Mouse (Mus musculus) MEL (cell line): ENCODE results near the gene Inafm2. TPM values are rescaled to one million over a fixed set of nuclear protein-coding genes. Genes with fewer than 3 reads are reported as not detected.

Source experiments
- DNase-seq: peaks from one replicate; pipeline ENCODE4 v3.0.0; 2011; ENCODE audit warnings: low read depth, low spot score
- H3K27ac ChIP-seq: 2 replicates; pipeline ENCODE4 v1.5.1; 2012; ENCODE audit warnings: low read depth, mild to moderate bottlenecking, control low read depth, low read length, moderate library complexity; ENCODE audit not compliant: control insufficient read depth
- H3K27me3 ChIP-seq, 2 experiments: fragments of 150-350 bp in 1 of 2; sonication (generic) in 1 of 2; 2 replicates each; pipeline ENCODE4 v1.6.1; 2012; ENCODE audit warnings: low read length in 2 of 2, mild to moderate bottlenecking in 2 of 2, improper control_type of control experiment in 1 of 2, moderate library complexity in 1 of 2; ENCODE audit not compliant: insufficient read depth in 2 of 2, control insufficient read depth in 1 of 2
- H3K36me3 ChIP-seq, 2 experiments: 2 replicates each; pipeline ENCODE4 v1.6.1; 2012 to 2014; ENCODE audit warnings: low read length in 2 of 2, improper control_type of control experiment in 1 of 2, inconsistent platforms in 1 of 2, mild to moderate bottlenecking in 1 of 2; ENCODE audit not compliant: insufficient read depth in 2 of 2, control insufficient read depth in 1 of 2
- H3K4me1 ChIP-seq, 2 experiments: fragments of 150-350 bp in 1 of 2; sonication (generic) in 1 of 2; 2 replicates each; pipeline ENCODE4 v1.6.1; 2012; ENCODE audit warnings: low read length in 2 of 2, improper control_type of control experiment in 1 of 2, mild to moderate bottlenecking in 1 of 2; ENCODE audit not compliant: insufficient read depth in 2 of 2, control insufficient read depth in 1 of 2
- H3K4me3 ChIP-seq, 2 experiments: fragments of 150-350 bp in 1 of 2; sonication (generic) in 1 of 2; 2 replicates each; pipeline ENCODE4 v1.5.1; 2012; ENCODE audit warnings: low read depth in 2 of 2, low read length in 2 of 2, mild to moderate bottlenecking in 2 of 2, moderate library complexity in 2 of 2, control low read depth in 1 of 2, improper control_type of control experiment in 1 of 2; ENCODE audit not compliant: control insufficient read depth in 1 of 2, insufficient read depth in 1 of 2
- H3K79me2 ChIP-seq: 2 replicates; pipeline ENCODE4 v1.6.1; 2012; ENCODE audit warnings: mild to moderate bottlenecking, low read length, moderate library complexity; ENCODE audit not compliant: control insufficient read depth, poor library complexity, insufficient read depth
- H3K9ac ChIP-seq: 2 replicates; pipeline ENCODE4 v1.6.1; 2012; ENCODE audit warnings: low read depth, mild to moderate bottlenecking, control low read depth, low read length, moderate library complexity; ENCODE audit not compliant: control insufficient read depth, poor library complexity, severe bottlenecking
- H3K9me3 ChIP-seq: fragments of 150-350 bp; sonication (generic); replicated peaks from 2 replicates; pipeline ENCODE4 v1.6.1; 2012; ENCODE audit warnings: mild to moderate bottlenecking, low read length, improper control_type of control experiment, moderate library complexity; ENCODE audit not compliant: insufficient read depth
- BHLHE40 ChIP-seq: IDR thresholded peaks from 2 replicates; pipeline ENCODE4 v1.6.1; 2012; ENCODE audit warnings: low read depth, mild to moderate bottlenecking, inconsistent platforms, low read length, improper control_type of control experiment, borderline replicate concordance
- CHD1 ChIP-seq: IDR thresholded peaks from 2 replicates; pipeline ENCODE4 v1.6.1; 2012; ENCODE audit warnings: low read depth, mild to moderate bottlenecking, inconsistent platforms, low read length, improper control_type of control experiment
- CTCF ChIP-seq, 3 experiments: IDR thresholded peaks in 2 of 3; conservative IDR thresholded peaks in 1 of 3; 2 replicates each; pipeline ENCODE4 v1.5.1; 2011 to 2012; ENCODE audit warnings: low read length in 3 of 3, low read depth in 2 of 3, mild to moderate bottlenecking in 2 of 3, improper control_type of control experiment in 1 of 3, inconsistent platforms in 1 of 3, mixed read lengths in 1 of 3, moderate library complexity in 1 of 3; ENCODE audit not compliant: control insufficient read depth in 1 of 3, insufficient read depth in 1 of 3, poor library complexity in 1 of 3, severe bottlenecking in 1 of 3
- E2F4 ChIP-seq: IDR thresholded peaks from 2 replicates; pipeline ENCODE4 v1.6.1; 2011; ENCODE audit warnings: low read depth, low read length, improper control_type of control experiment, borderline replicate concordance
- ELF1 ChIP-seq: IDR thresholded peaks from 2 replicates; pipeline ENCODE4 v1.6.1; 2014; ENCODE audit warnings: low read depth, mild to moderate bottlenecking, inconsistent platforms, low read length, improper control_type of control experiment, moderate library complexity
- EP300 ChIP-seq, 2 experiments: IDR thresholded peaks; 2 replicates each; pipeline ENCODE4 v1.6.1; 2011; ENCODE audit warnings: improper control_type of control experiment in 2 of 2, low read length in 2 of 2, low read depth in 1 of 2, mild to moderate bottlenecking in 1 of 2
- GABPA ChIP-seq: IDR thresholded peaks from 2 replicates; pipeline ENCODE4 v1.6.1; 2012; ENCODE audit warnings: low read depth, mild to moderate bottlenecking, inconsistent platforms, low read length, improper control_type of control experiment, moderate library complexity
- HCFC1 ChIP-seq: IDR thresholded peaks from 2 replicates; pipeline ENCODE4 v1.6.1; 2012; ENCODE audit warnings: low read depth, mild to moderate bottlenecking, inconsistent platforms, low read length, improper control_type of control experiment, moderate library complexity
- JUND ChIP-seq: IDR thresholded peaks from 2 replicates; pipeline ENCODE4 v1.6.1; 2011; ENCODE audit warnings: low read depth, mild to moderate bottlenecking, improper control_type of control experiment, low read length
- KAT2A ChIP-seq: conservative IDR thresholded peaks from 2 replicates; pipeline ENCODE4 v1.6.1; 2012; ENCODE audit warnings: low read depth, low read length, improper control_type of control experiment, inconsistent platforms
- MAFK ChIP-seq: IDR thresholded peaks from 2 replicates; pipeline ENCODE4 v1.6.1; 2011; ENCODE audit warnings: low read depth, mild to moderate bottlenecking, low read length, improper control_type of control experiment, borderline replicate concordance
- MAX ChIP-seq: IDR thresholded peaks from 2 replicates; pipeline ENCODE4 v1.6.1; 2011; ENCODE audit warnings: low read length, improper control_type of control experiment
- MAZ ChIP-seq: IDR thresholded peaks from 2 replicates; pipeline ENCODE4 v1.6.1; 2012; ENCODE audit warnings: low read depth, mild to moderate bottlenecking, inconsistent platforms, low read length, improper control_type of control experiment
- MEF2A ChIP-seq: IDR thresholded peaks from 2 replicates; pipeline ENCODE4 v1.6.1; 2014; ENCODE audit warnings: low read depth, mild to moderate bottlenecking, inconsistent platforms, low read length, improper control_type of control experiment; ENCODE audit not compliant: poor library complexity, insufficient replicate concordance, severe bottlenecking; ENCODE audit errors: extremely low read depth
- MXI1 ChIP-seq: IDR thresholded peaks from 2 replicates; pipeline ENCODE4 v1.6.1; 2011; ENCODE audit warnings: mild to moderate bottlenecking, low read depth, low read length, improper control_type of control experiment
- MYB ChIP-seq: IDR thresholded peaks from 2 replicates; pipeline ENCODE4 v1.6.1; 2011; ENCODE audit warnings: mild to moderate bottlenecking, low read depth, low read length, improper control_type of control experiment
- NELFE ChIP-seq: IDR thresholded peaks from 2 replicates; pipeline ENCODE4 v1.6.1; 2011; ENCODE audit warnings: low read depth, low read length, improper control_type of control experiment
- NRF1 ChIP-seq: IDR thresholded peaks from 2 replicates; pipeline ENCODE4 v1.6.1; 2014; ENCODE audit warnings: low read depth, mild to moderate bottlenecking, inconsistent platforms, low read length, improper control_type of control experiment, moderate library complexity; ENCODE audit not compliant: poor library complexity, insufficient read depth, severe bottlenecking
- POLR2A ChIP-seq, 2 experiments: IDR thresholded peaks; 2 replicates each; pipeline ENCODE4 v1.6.1; 2011 to 2012; ENCODE audit warnings: low read length in 2 of 2, mild to moderate bottlenecking in 2 of 2, control low read depth in 1 of 2, improper control_type of control experiment in 1 of 2, low read depth in 1 of 2, moderate library complexity in 1 of 2; ENCODE audit not compliant: control insufficient read depth in 1 of 2, insufficient read depth in 1 of 2, poor library complexity in 1 of 2
- POLR2AphosphoS2 ChIP-seq: IDR thresholded peaks from 2 replicates; pipeline ENCODE4 v1.6.1; 2011; ENCODE audit warnings: low read length, improper control_type of control experiment
- POLR2AphosphoS5 ChIP-seq: IDR thresholded peaks from 2 replicates; pipeline ENCODE4 v1.6.1; 2012; ENCODE audit warnings: low read depth, borderline replicate concordance, mild to moderate bottlenecking, inconsistent platforms, low read length, moderate library complexity, mixed read lengths
- RAD21 ChIP-seq: IDR thresholded peaks from 2 replicates; pipeline ENCODE4 v1.6.1; 2011; ENCODE audit warnings: mild to moderate bottlenecking, low read depth, low read length, improper control_type of control experiment
- RCOR1 ChIP-seq: IDR thresholded peaks from 2 replicates; pipeline ENCODE4 v1.6.1; 2012; ENCODE audit warnings: low read depth, mild to moderate bottlenecking, inconsistent platforms, low read length, improper control_type of control experiment
- SIN3A ChIP-seq: IDR thresholded peaks from 2 replicates; pipeline ENCODE4 v1.6.1; 2012; ENCODE audit warnings: low read length, improper control_type of control experiment, inconsistent platforms
- SMC3 ChIP-seq: IDR thresholded peaks from 2 replicates; pipeline ENCODE4 v1.6.1; 2011; ENCODE audit warnings: low read depth, low read length, improper control_type of control experiment
- TAL1 ChIP-seq: IDR thresholded peaks from 2 replicates; pipeline ENCODE4 v1.6.1; 2012; ENCODE audit warnings: mild to moderate bottlenecking, inconsistent platforms, low read length, moderate library complexity, mixed read lengths
- TBP ChIP-seq: IDR thresholded peaks from 2 replicates; pipeline ENCODE4 v1.8.0; 2011; ENCODE audit warnings: low read depth, low read length, improper control_type of control experiment
- TCF12 ChIP-seq: IDR thresholded peaks from 2 replicates; pipeline ENCODE4 v1.6.1; 2014; ENCODE audit warnings: low read depth, mild to moderate bottlenecking, inconsistent platforms, low read length, improper control_type of control experiment, moderate library complexity
- UBTF ChIP-seq: IDR thresholded peaks from 2 replicates; pipeline ENCODE4 v1.6.1; 2012; ENCODE audit warnings: low read depth, mild to moderate bottlenecking, inconsistent platforms, low read length, improper control_type of control experiment, moderate library complexity, borderline replicate concordance; ENCODE audit not compliant: insufficient read depth
- USF1 ChIP-seq: IDR thresholded peaks from 2 replicates; pipeline ENCODE4 v1.6.1; 2014; ENCODE audit warnings: low read depth, mild to moderate bottlenecking, inconsistent platforms, low read length, improper control_type of control experiment, moderate library complexity
- USF2 ChIP-seq, 2 experiments: IDR thresholded peaks; 2 replicates each; pipeline ENCODE4 v1.6.1; 2011 to 2012; ENCODE audit warnings: improper control_type of control experiment in 2 of 2, low read length in 2 of 2, borderline replicate concordance in 1 of 2, inconsistent platforms in 1 of 2, low read depth in 1 of 2, mild to moderate bottlenecking in 1 of 2; ENCODE audit not compliant: insufficient read depth in 1 of 2
- ZC3H11A ChIP-seq: IDR thresholded peaks from 2 replicates; pipeline ENCODE4 v1.6.1; 2012; ENCODE audit warnings: low read depth, mild to moderate bottlenecking, inconsistent platforms, low read length, improper control_type of control experiment
- ZKSCAN1 ChIP-seq: IDR thresholded peaks from 2 replicates; pipeline ENCODE4 v1.6.1; 2012; ENCODE audit warnings: low read depth, mild to moderate bottlenecking, inconsistent platforms, low read length, improper control_type of control experiment, moderate library complexity
- ZMIZ1 ChIP-seq: IDR thresholded peaks from 2 replicates; pipeline ENCODE4 v1.6.1; 2012; ENCODE audit warnings: low read depth, mild to moderate bottlenecking, inconsistent platforms, low read length, improper control_type of control experiment, moderate library complexity
- ZNF384 ChIP-seq: IDR thresholded peaks from 2 replicates; pipeline ENCODE4 v1.6.1; 2012; ENCODE audit warnings: low read depth, mild to moderate bottlenecking, inconsistent platforms, low read length, improper control_type of control experiment
- polyA plus RNA-seq, 2 experiments: library from polyadenylated mRNA; stranded (reverse) in 1 of 2; unstranded in 1 of 2; fragments of >175 nt in 1 of 2; fragments of >200 nt in 1 of 2; gene quantifications; 2 replicates each; pipeline versions ENCODE4 v1.2.1 to v1.2.4; 2012; ENCODE audit warnings: low replicate concordance in 2 of 2, low read depth in 1 of 2; ENCODE audit not compliant: insufficient read length in 2 of 2, insufficient read depth in 1 of 2, missing spikeins in 1 of 2
- total RNA-seq: library from RNA; depleted of rRNA; stranded (reverse); fragments of 300-350 nt; gene quantifications from 2 replicates; pipeline ENCODE4 v1.2.3, GENCODE M21; 2012

The Inafm2 gene
- total and polyA plus RNA-seq, 3 experiments: 8.6 to 14.5 TPM; not detected in 1

- H3K9me3 ChIP-seq: no peaks in the 10 kb centered on the region
- H3K9ac ChIP-seq: no peak overlapping the region
- H3K36me3 ChIP-seq: peaks cover 0 to 6% of the 10 kb centered on the region in 2 experiments; a peak in 2 of 4 replicates
- no peaks in the 10 kb centered on the region for H3K27me3 ChIP-seq
- H3K79me2 ChIP-seq: peaks cover 3% of the 10 kb centered on the region
- H3K4me1 ChIP-seq: peaks cover 3 to 19% of the 10 kb centered on the region in 2 experiments; a peak in 3 of 4 replicates
- H3K4me3 ChIP-seq: no peak overlapping the region
- H3K27ac ChIP-seq: no peak overlapping the region
- peak; percentile 61 for DNase-seq
- TF ChIP-seq CTCF (IDR thresholded peaks at IDR 0.05 in 2 of 3, conservative IDR thresholded peaks at IDR 0.05 in 1 of 3; ENCODE audit: control insufficient read depth in 1 of 3, insufficient read depth in 1 of 3, low read depth in 2 of 3, low read length in 3 of 3, poor library complexity in 1 of 3, severe bottlenecking in 1 of 3) (peak; percentile 35 to 75 (median 55)), MAFK (no peak), TAL1 (no peak), ZNF384 (no peak), E2F4 (no peak), CHD1 (no peak), POLR2A (IDR thresholded peaks at IDR 0.05; ENCODE audit: control insufficient read depth in 1 of 2, insufficient read depth in 1 of 2, low read depth in 1 of 2, low read length in 2 of 2, poor library complexity in 1 of 2) (no peak), RAD21 (peak; percentile 78), POLR2AphosphoS5 (no peak), SMC3 (peak; percentile 89), KAT2A (no peak), SIN3A (peak; percentile 62), MAX (no peak), BHLHE40 (no peak), USF1 (no peak), NELFE (no peak), ZC3H11A (peak; percentile 86), EP300 (IDR thresholded peaks at IDR 0.05; ENCODE audit: low read depth in 1 of 2, low read length in 2 of 2) (0 out of 4 replicates have a peak, but pooled peaks of 1 of the 2 experiments have one; percentile 19), ZKSCAN1 (no peak), POLR2AphosphoS2 (no peak), UBTF (no peak), TCF12 (no peak), MXI1 (0 out of 2 replicates have a peak, but pooled peaks have one; percentile 20), NRF1 (no peak), MYB (no peak), RCOR1 (no peak), JUND (no peak), USF2 (IDR thresholded peaks at IDR 0.05; ENCODE audit: borderline replicate concordance in 1 of 2, insufficient read depth in 1 of 2, low read depth in 1 of 2, low read length in 2 of 2) (no peak), GABPA (no peak), HCFC1 (no peak), MAZ (0 out of 2 replicates have a peak, but pooled peaks have one; percentile 23), ELF1 (no peak), TBP (no peak), ZMIZ1 (no peak), MEF2A (no peak)
These were observed 20.8 kb downstream of the Inafm2 start for GRCm38 (mm10) chr2:118766041-118767033.
